Mouse (Mus musculus) layer of hippocampus, adult 8-10 months (tissue): ENCODE measurements around the gene Itgb6. TPM values are rescaled to one million over a fixed set of nuclear protein-coding genes. Genes with fewer than 3 reads are reported as not detected.

ENCODE experiments used
- DNase-seq, 2 experiments: peaks; one replicate each; pipeline ENCODE4 v3.0.0; 2022; ENCODE audit warnings: low spot score in 2 of 2
- total RNA-seq, 4 experiments: library from RNA; stranded (reverse); gene quantifications; 2 replicates each; pipeline ENCODE4 v1.2.4; 2022

Itgb6 gene
- under 1 TPM in 1 of 4 experiments, not detected in 3; 0.11 TPM for total RNA-seq

- DNase-seq = peak; percentile 52 to 54
Measured at GRCm38 (mm10) chr2:60722514-60722913, at the start of gene Itgb6. Itgb6 (minus strand) TSS chr2:60722643.

GRCm38 (mm10) chr2:60766420-60766819, 44.0 kb upstream of the Itgb6 start:
- no peak for DNase-seq

- no peak for DNase-seq
Measured at GRCm38 (mm10) chr2:60756218-60756617, 33.8 kb upstream of the Itgb6 start.

GRCm38 (mm10) chr2:60755101-60755500, 32.7 kb upstream of the Itgb6 start:
- DNase-seq = no peak

- no peak for DNase-seq
Measured at GRCm38 (mm10) chr2:60751274-60751673, 28.8 kb upstream of the Itgb6 start.

GRCm38 (mm10) chr2:60750591-60750990, 28.1 kb upstream of the Itgb6 start:
- DNase-seq = no peak

- no peak for DNase-seq
Measured at GRCm38 (mm10) chr2:60748585-60748984, 26.1 kb upstream of the Itgb6 start.

- DNase-seq = no peak
Measured at GRCm38 (mm10) chr2:60747590-60747989, 25.1 kb upstream of the Itgb6 start.

- no peak for DNase-seq
Measured at GRCm38 (mm10) chr2:60744674-60745073, 22.2 kb upstream of the Itgb6 start.

GRCm38 (mm10) chr2:60739389-60740137, 17.1 kb upstream of the Itgb6 start:
- DNase-seq = no peak

- DNase-seq = no peak
Measured at GRCm38 (mm10) chr2:60730929-60731328, 8.5 kb upstream of the Itgb6 start.

GRCm38 (mm10) chr2:60730024-60730423, 7.6 kb upstream of the Itgb6 start:
- no peak for DNase-seq

- no peak for DNase-seq
Measured at GRCm38 (mm10) chr2:60728902-60729585, 6.6 kb upstream of the Itgb6 start.

GRCm38 (mm10) chr2:60724660-60725059, 2.2 kb upstream of the Itgb6 start:
- no peak for DNase-seq

- DNase-seq = no peak
Measured at GRCm38 (mm10) chr2:60722967-60723366, 524 bp upstream of the Itgb6 start.

GRCm38 (mm10) chr2:60720906-60721305, 1.5 kb downstream of the Itgb6 start:
- no peak for DNase-seq

GRCm38 (mm10) chr2:60720205-60720604, 2.2 kb downstream of the Itgb6 start:
- no peak for DNase-seq

- peak; percentile 20 to 25 for DNase-seq
Measured at GRCm38 (mm10) chr2:60717348-60717747, 5.1 kb downstream of the Itgb6 start.

GRCm38 (mm10) chr2:60716549-60716948, 5.9 kb downstream of the Itgb6 start:
- no peak for DNase-seq

- no peak for DNase-seq
Measured at GRCm38 (mm10) chr2:60715771-60716170, 6.7 kb downstream of the Itgb6 start.

GRCm38 (mm10) chr2:60714971-60715502, 7.4 kb downstream of the Itgb6 start:
- DNase-seq = no peak

- no peak for DNase-seq
Measured at GRCm38 (mm10) chr2:60714475-60714874, 8.0 kb downstream of the Itgb6 start.

GRCm38 (mm10) chr2:60713857-60714256, 8.6 kb downstream of the Itgb6 start:
- DNase-seq = no peak
